Mouse (Mus musculus): ENCODE measurements around the gene Prkar1b. TPM values are rescaled to one million over a fixed set of nuclear protein-coding genes. Genes with fewer than 3 reads are reported as not detected.
A peak's percentile ranks its signal among the peaks of the same experiment; 100 is the strongest.

Prkar1b gene
- total RNA-seq, 1 experiment from 2014 or later, result not detected

DNA sequence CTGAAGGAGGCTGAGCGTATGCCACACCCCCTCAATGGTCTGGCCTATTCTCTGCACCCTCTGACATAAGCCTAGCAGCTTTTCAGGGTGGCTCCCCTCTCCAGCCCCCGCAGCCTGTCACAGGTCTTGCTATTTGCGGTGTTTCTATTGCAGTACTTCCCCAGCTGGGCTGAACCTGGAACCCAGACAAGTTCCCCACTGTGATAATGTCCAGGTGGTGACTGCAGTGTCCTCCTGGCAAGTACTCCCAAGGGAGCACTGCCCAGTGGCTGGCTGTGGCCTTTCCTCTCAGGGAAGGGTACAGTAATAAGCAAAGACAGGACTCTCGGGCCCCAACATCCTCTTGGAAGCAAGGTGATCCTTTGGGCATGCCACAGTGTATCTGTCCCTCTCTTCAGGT, 66.0 kb downstream of the Prkar1b start:
- ATAC-seq (replicated peaks in 1 of 2; ENCODE audit: insufficient read depth in 1 of 2, low FRiP score in 2 of 2, low TSS enrichment in 1 of 2, low read depth in 1 of 2, poor library complexity in 2 of 2, severe bottlenecking in 2 of 2), result no peak

DNA sequence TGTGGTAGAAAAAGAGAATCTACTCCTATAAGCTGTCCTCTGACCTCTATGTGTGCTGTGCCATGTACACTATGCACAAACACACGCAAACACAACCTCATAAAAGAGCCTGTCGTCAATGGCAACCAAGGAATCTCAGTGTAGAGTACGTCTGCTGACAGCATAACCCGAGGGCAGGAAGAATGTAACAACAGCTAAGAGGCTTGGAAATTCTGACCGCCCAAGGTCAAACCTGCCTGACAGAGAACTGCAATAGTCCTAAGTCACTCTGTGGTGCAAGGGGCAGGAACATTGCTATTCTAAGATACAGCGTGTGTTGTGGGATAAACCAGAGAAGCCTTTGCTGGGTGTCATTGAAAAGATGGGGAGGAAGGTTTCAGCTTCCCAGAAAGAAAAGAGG, 68.4 kb downstream of the Prkar1b start:
- ATAC-seq (replicated peaks in 1 of 2; ENCODE audit: insufficient read depth in 1 of 2, low FRiP score in 2 of 2, low TSS enrichment in 1 of 2, low read depth in 1 of 2, poor library complexity in 2 of 2, severe bottlenecking in 2 of 2), result no peak

- no peak for ATAC-seq (replicated peaks in 1 of 2; ENCODE audit: insufficient read depth in 1 of 2, low FRiP score in 2 of 2, low TSS enrichment in 1 of 2, low read depth in 1 of 2, poor library complexity in 2 of 2, severe bottlenecking in 2 of 2)
Measured at GRCm38 (mm10) chr5:139078156-139078462, 71.7 kb downstream of the Prkar1b start.

- ATAC-seq (replicated peaks in 1 of 2; ENCODE audit: insufficient read depth in 1 of 2, low FRiP score in 2 of 2, low TSS enrichment in 1 of 2, low read depth in 1 of 2, poor library complexity in 2 of 2, severe bottlenecking in 2 of 2), result no peak
Measured at GRCm38 (mm10) chr5:139077311-139078155, 72.3 kb downstream of the Prkar1b start.

GRCm38 (mm10) chr5:139076450-139076849, 73.4 kb downstream of the Prkar1b start:
- ATAC-seq (replicated peaks in 1 of 2; ENCODE audit: insufficient read depth in 1 of 2, low FRiP score in 2 of 2, low TSS enrichment in 1 of 2, low read depth in 1 of 2, poor library complexity in 2 of 2, severe bottlenecking in 2 of 2), result no peak

- ATAC-seq (replicated peaks in 1 of 2; ENCODE audit: insufficient read depth in 1 of 2, low FRiP score in 2 of 2, low TSS enrichment in 1 of 2, low read depth in 1 of 2, poor library complexity in 2 of 2, severe bottlenecking in 2 of 2), result no peak
Measured at GRCm38 (mm10) chr5:139075791-139076190, 74.0 kb downstream of the Prkar1b start.

DNA sequence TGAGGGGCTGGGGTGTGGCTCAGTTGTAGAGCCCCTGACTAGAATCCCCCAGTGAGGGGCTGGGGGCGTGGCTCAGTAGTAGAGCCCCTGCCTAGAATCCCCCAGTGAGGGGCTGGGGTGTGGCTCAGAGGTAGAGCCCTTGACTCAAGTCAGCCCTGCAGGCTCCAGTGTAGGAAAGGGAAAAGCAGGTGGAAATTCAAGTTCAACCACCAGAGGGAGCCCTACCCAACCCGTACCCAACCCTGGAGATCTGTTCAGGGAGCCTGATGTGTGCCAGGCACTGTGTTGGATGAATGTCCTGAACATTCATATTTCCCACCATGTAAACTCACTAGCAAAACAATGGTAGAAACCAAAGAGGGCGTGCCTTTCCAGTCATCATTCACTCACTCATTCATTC, 74.7 kb downstream of the Prkar1b start:
- ATAC-seq (replicated peaks in 1 of 2; ENCODE audit: insufficient read depth in 1 of 2, low FRiP score in 2 of 2, low TSS enrichment in 1 of 2, low read depth in 1 of 2, poor library complexity in 2 of 2, severe bottlenecking in 2 of 2), result peak; percentile 79 to 84

GRCm38 (mm10) chr5:139073977-139074376, 75.8 kb downstream of the Prkar1b start:
- no peak for ATAC-seq (replicated peaks in 1 of 2; ENCODE audit: insufficient read depth in 1 of 2, low FRiP score in 2 of 2, low TSS enrichment in 1 of 2, low read depth in 1 of 2, poor library complexity in 2 of 2, severe bottlenecking in 2 of 2)

DNA sequence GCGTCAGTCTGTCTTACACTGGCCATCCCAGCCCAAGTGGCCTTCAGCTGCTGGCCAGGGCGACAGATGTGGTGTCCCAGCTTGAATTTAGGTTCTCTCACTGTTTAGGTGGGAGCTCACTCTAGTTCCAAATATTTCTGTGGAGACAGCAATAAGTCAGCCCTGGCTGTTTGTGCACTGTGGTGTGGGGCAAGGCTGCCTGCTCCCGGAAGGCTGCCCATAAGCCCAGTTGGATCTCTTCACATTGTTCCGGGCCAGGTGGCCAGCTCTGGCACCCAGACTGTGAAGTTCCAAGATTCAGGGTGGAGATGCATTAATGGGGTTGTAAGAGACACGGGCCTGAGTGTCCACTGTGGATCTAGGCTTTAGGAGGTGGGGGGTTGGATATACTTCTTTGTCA, 76.9 kb downstream of the Prkar1b start:
- ATAC-seq (replicated peaks in 1 of 2; ENCODE audit: insufficient read depth in 1 of 2, low FRiP score in 2 of 2, low TSS enrichment in 1 of 2, low read depth in 1 of 2, poor library complexity in 2 of 2, severe bottlenecking in 2 of 2), result no peak

DNA sequence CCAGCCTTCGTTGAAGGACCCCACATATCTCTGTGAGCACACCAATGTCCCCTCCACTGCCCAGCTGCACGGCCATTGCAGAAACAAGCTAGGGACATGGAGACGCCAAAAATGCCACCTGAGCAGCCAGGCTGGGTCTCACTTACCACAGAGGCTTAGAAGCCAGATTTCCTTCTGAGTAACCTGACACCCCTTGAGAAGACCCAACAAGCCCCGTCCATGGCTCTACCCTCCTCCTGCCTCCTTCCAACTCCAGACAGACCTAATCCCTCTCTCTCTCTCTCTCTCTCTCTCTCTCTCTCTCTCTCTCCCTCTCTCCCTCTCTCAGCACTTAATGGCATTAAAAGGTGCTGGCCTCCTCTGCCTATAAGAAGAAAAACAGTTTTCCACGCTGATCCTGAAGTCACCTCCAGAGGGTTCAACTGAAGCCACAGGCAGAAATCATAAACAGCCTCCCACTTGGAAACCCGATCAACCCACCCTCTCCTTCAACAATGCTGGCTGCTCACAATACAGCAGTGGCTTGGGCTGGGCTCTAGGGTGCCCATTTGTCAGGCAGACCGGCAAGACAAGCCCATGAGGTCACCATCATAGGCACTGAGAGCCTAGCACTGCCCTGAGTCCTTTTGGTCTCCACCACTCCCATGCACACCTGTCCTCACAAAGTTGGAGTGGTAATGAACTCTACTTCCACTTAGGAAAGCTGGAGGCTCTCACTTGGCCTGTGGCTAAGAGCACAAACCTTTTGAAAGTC, 82.8 kb downstream of the Prkar1b start:
- no peak for ATAC-seq (replicated peaks in 1 of 2; ENCODE audit: insufficient read depth in 1 of 2, low FRiP score in 2 of 2, low TSS enrichment in 1 of 2, low read depth in 1 of 2, poor library complexity in 2 of 2, severe bottlenecking in 2 of 2)

- ATAC-seq (replicated peaks in 1 of 2; ENCODE audit: insufficient read depth in 1 of 2, low FRiP score in 2 of 2, low TSS enrichment in 1 of 2, low read depth in 1 of 2, poor library complexity in 2 of 2, severe bottlenecking in 2 of 2), result no peak
Measured at GRCm38 (mm10) chr5:139064611-139065010, 85.2 kb downstream of the Prkar1b start.

GRCm38 (mm10) chr5:139061680-139062079, 88.1 kb downstream of the Prkar1b start:
- ATAC-seq (replicated peaks in 1 of 2; ENCODE audit: insufficient read depth in 1 of 2, low FRiP score in 2 of 2, low TSS enrichment in 1 of 2, low read depth in 1 of 2, poor library complexity in 2 of 2, severe bottlenecking in 2 of 2), result no peak

DNA sequence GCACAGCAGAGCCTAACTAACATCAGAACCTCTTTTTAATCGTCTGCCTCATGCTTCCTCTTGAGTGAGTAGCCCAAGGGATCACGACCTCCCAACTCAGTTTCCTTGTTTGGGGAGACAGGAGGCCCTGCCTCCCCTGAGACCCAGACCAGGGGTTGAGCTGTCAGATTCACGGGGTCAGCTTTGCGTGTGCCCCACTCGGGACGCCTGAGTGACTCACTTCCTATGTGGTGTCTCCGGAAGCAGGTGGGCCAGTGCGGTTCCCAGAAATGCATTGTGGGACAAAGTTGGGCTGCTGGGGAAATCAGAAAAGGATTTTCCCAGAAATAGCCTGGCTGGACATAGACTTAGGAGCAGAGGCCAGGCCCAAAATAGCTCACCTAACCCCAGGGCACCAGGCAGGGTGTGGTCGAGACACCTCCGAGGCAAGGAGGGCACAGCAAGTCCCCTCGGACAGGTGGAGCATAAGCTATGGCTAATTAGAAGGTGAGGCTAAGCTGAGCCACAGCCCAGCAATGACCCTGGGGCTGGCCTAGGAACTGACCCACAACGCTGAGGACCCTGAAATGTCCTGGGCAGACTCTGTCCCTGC, 89.2 kb downstream of the Prkar1b start:
- peak; percentile 22 to 56; a peak in 3 of 4 replicates for ATAC-seq (replicated peaks in 1 of 2; ENCODE audit: insufficient read depth in 1 of 2, low FRiP score in 2 of 2, low TSS enrichment in 1 of 2, low read depth in 1 of 2, poor library complexity in 2 of 2, severe bottlenecking in 2 of 2)

DNA sequence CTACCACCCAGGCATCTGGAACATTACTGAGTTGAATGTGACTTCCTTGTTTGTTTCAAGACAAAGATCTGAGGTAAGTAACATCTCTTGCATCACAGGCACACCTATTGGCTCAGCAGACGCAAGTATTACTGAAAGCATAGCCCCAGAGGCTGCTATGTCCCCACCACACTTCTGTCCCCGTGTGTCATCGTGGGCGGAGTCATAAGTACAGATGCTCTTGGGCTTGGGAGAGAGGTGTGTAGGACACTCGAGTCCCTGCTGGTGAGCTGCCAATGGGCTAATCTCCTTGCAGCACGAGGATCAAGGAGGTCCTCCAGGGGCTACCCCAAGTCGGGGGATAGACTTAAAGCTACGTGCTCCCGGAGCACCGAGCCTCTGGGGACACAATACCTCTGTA, 96.6 kb downstream of the Prkar1b start:
- ATAC-seq (replicated peaks in 1 of 2; ENCODE audit: insufficient read depth in 1 of 2, low FRiP score in 2 of 2, low TSS enrichment in 1 of 2, low read depth in 1 of 2, poor library complexity in 2 of 2, severe bottlenecking in 2 of 2), result peak in 1 of 2 experiments; percentile 30; a peak in 1 of 4 replicates

DNA sequence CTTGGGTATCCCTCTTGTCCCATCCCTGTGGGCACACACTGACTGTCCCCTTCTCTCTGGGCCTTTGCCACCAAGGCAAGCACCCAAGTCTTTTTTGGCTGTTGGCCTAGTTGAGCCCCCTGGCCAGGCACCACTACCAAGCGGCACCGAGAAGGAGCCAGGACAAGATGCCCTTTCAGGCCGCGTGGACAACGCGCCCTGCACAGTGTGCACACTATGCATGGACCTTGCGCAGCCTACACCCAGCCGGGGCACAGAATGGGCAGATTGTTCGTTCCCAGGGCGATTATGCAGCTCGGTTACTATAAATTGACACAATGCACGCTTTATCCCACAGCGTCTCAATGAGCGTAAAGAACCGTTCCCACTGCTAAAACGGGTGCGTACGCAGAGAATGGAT, 98.5 kb downstream of the Prkar1b start:
- no peak for ATAC-seq (replicated peaks in 1 of 2; ENCODE audit: insufficient read depth in 1 of 2, low FRiP score in 2 of 2, low TSS enrichment in 1 of 2, low read depth in 1 of 2, poor library complexity in 2 of 2, severe bottlenecking in 2 of 2)

- ATAC-seq (replicated peaks in 1 of 2; ENCODE audit: insufficient read depth in 1 of 2, low FRiP score in 2 of 2, low TSS enrichment in 1 of 2, low read depth in 1 of 2, poor library complexity in 2 of 2, severe bottlenecking in 2 of 2), result no peak
Measured at GRCm38 (mm10) chr5:139049367-139049766, 100.4 kb downstream of the Prkar1b start.

DNA sequence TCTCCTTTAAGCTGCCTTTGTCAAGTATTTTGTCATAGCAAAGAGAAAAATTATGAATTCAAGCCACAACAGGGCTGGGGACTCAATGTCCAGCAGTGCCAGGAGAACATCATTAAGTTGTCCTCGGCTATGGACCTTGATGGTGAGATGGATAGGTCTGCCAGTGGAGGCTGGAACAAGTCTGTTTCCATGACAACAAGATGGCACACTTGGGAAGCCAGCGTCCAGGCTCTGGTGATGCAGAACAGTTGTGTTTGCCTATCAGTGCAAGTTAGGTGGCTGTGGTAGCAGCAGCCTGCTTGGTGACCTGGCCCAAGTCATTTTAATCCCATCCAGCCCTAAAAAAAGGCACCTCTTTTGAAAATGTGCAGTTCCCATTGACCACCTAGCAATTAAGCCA, 102.6 kb downstream of the Prkar1b start:
- no peak for ATAC-seq (replicated peaks in 1 of 2; ENCODE audit: insufficient read depth in 1 of 2, low FRiP score in 2 of 2, low TSS enrichment in 1 of 2, low read depth in 1 of 2, poor library complexity in 2 of 2, severe bottlenecking in 2 of 2)

DNA sequence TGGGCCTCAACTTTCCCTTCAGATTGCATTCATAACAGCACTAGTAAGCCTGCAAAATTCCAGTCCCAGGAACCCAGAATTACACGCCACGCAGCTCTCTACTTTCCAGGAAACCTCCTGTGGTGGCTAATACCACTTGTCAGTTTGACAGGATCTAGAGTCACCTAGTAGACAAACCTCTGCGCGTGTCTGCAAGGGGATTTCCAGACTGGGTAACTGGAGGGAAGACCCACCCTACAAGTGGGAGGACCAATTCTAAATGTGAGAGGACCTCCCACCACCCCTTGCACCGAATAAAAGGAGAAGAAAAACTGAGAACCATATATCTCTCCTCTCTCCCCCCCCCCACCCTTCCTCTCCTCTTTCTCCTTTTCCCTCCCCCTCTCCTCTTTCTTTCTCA, 103.2 kb downstream of the Prkar1b start:
- ATAC-seq (replicated peaks in 1 of 2; ENCODE audit: insufficient read depth in 1 of 2, low FRiP score in 2 of 2, low TSS enrichment in 1 of 2, low read depth in 1 of 2, poor library complexity in 2 of 2, severe bottlenecking in 2 of 2), result no peak

All from hematopoietic stem cell, adult 5-6 weeks (primary cell).